Mouse (Mus musculus): ENCODE measurements at regions not wholly inside any gene's neighbourhood (a gene's known extent, or its start where the extent isn't known, plus 50 kb on each side); places are given as distances from the start of the nearest gene placed in this dataset.

- no peak overlapping the region for H3K4me3 ChIP-seq
- H3K9me3 ChIP-seq (replicated peaks), result no peaks in the 10 kb centered on the region
- no peak overlapping the region for H3K27ac ChIP-seq
- 83% methylated on average over 2 of the region's 2 CpGs for WGBS
- H3K4me1 ChIP-seq, result no peaks in the 10 kb centered on the region
- no peaks in the 10 kb centered on the region for H3K36me3 ChIP-seq
- H3K27me3 ChIP-seq, result no peaks in the 10 kb centered on the region
- no peak overlapping the region for H3K9ac ChIP-seq
- no peak for ATAC-seq (ENCODE audit: low FRiP score)
- H3K4me2 ChIP-seq (replicated peaks), result no peak overlapping the region
These were observed 73.6 kb upstream of the Ppp6c start for GRCm38 (mm10) chr2:39299798-39300382.

GRCm38 (mm10) chr2:39299290-39299689, 73.0 kb upstream of the Ppp6c start:
- no peak overlapping the region for H3K4me3 ChIP-seq
- H3K4me1 ChIP-seq, result no peaks in the 10 kb centered on the region
- no peak overlapping the region for H3K4me2 ChIP-seq (replicated peaks)
- no peaks in the 10 kb centered on the region for H3K27me3 ChIP-seq
- no peak overlapping the region for H3K9ac ChIP-seq
- H3K9me3 ChIP-seq (replicated peaks), result no peaks in the 10 kb centered on the region
- 66% methylated on average over 1 of the region's 1 CpGs for WGBS
- H3K27ac ChIP-seq, result no peak overlapping the region
- H3K36me3 ChIP-seq, result no peaks in the 10 kb centered on the region
- ATAC-seq (ENCODE audit: low FRiP score), result no peak

- Histone ChIP-seq H3K4me2 (replicated peaks) (no peak overlapping the region), H3K36me3 (no peaks in the 10 kb centered on the region), H3K9me3 (replicated peaks) (no peaks in the 10 kb centered on the region), H3K4me1 (no peaks in the 10 kb centered on the region), H3K27me3 (no peaks in the 10 kb centered on the region), H3K9ac (no peak overlapping the region), H3K4me3 (no peak overlapping the region), H3K27ac (no peak overlapping the region)
- WGBS, result 90% methylated on average over 1 of the region's 1 CpGs
- ATAC-seq (ENCODE audit: low FRiP score), result no peak
These were observed 69.2 kb upstream of the Ppp6c start for GRCm38 (mm10) chr2:39295435-39295834.

GRCm38 (mm10) chr2:39278218-39278617, 52.0 kb upstream of the Ppp6c start:
- Histone ChIP-seq H3K9ac (no peak overlapping the region), H3K4me1 (no peaks in the 10 kb centered on the region), H3K36me3 (no peaks in the 10 kb centered on the region), H3K9me3 (replicated peaks) (no peaks in the 10 kb centered on the region), H3K27ac (no peak overlapping the region), H3K27me3 (no peaks in the 10 kb centered on the region), H3K4me2 (replicated peaks) (no peak overlapping the region), H3K4me3 (no peak overlapping the region)
- 63% methylated on average over 1 of the region's 1 CpGs for WGBS
- ATAC-seq (ENCODE audit: low FRiP score), result no peak

All from hindbrain, embryonic 12.5 days (tissue).